Mouse (Mus musculus): ENCODE measurements around the gene Tada3. TPM values are rescaled to one million over a fixed set of nuclear protein-coding genes. Genes with fewer than 3 reads are reported as not detected.

Gene Tada3
- polyA plus RNA-seq, 1 experiment from 2014 or later, result 40.3 TPM

- Histone ChIP-seq H3K27me3 (ENCODE audit: control insufficient read depth, insufficient read depth, low read length) (no peaks in the 10 kb centered on the region), H3K36me3 (ENCODE audit: control insufficient read depth, insufficient read depth) (no peaks in the 10 kb centered on the region), H3K4me2 (ENCODE audit: low read depth, low read length) (no peak overlapping the region), H3K27ac (ENCODE audit: low read length) (no peak overlapping the region), H3K9me3 (replicated peaks; ENCODE audit: control insufficient read depth, low read length) (no peaks in the 10 kb centered on the region), H3K4me3 (ENCODE audit: low read length) (no peak overlapping the region), H3K9ac (ENCODE audit: low read length) (no peak overlapping the region), H3K4me1 (ENCODE audit: control insufficient read depth, insufficient read depth, low read length) (no peaks in the 10 kb centered on the region)
- WGBS, result 50% methylated on average over 1 of the region's 1 CpGs
- ATAC-seq (replicated peaks; ENCODE audit: extremely low read depth, insufficient read depth, low FRiP score), result no peak
Observed at GRCm38 (mm10) chr6:113410001-113410400, 32.3 kb upstream of the Tada3 start.

GRCm38 (mm10) chr6:113406683-113407082, 29.0 kb upstream of the Tada3 start:
- no peak overlapping the region for H3K4me3 ChIP-seq (ENCODE audit: low read length)
- H3K9ac ChIP-seq (ENCODE audit: low read length), result no peak overlapping the region
- H3K4me2 ChIP-seq (ENCODE audit: low read depth, low read length), result no peak overlapping the region
- H3K4me1 ChIP-seq (ENCODE audit: control insufficient read depth, insufficient read depth, low read length), result no peaks in the 10 kb centered on the region
- no peaks in the 10 kb centered on the region for H3K9me3 ChIP-seq (replicated peaks; ENCODE audit: control insufficient read depth, low read length)
- 77% methylated on average over 9 of the region's 9 CpGs for WGBS
- no peak for ATAC-seq (replicated peaks; ENCODE audit: extremely low read depth, insufficient read depth, low FRiP score)
- H3K27ac ChIP-seq (ENCODE audit: low read length), result no peak overlapping the region
- no peaks in the 10 kb centered on the region for H3K36me3 ChIP-seq (ENCODE audit: control insufficient read depth, insufficient read depth)
- no peaks in the 10 kb centered on the region for H3K27me3 ChIP-seq (ENCODE audit: control insufficient read depth, insufficient read depth, low read length)

DNA sequence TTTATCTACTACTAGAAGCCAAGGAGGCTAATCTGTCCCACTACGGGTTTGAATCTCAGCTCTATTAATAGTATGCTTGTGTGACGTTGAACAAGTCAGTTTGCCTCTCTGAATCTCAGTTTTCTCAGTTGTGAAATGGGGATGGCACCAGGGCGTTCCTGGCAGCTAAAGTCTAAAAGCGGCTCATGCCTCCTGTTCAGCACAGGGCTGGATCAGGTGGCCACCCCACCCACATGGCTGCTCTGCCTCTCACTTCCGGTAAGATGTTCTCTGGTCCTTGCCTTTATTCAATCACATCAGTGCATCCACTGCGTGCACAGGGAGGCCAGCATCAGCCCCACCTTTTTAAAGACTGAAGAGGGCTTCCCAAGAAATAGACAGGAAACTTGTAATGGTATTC, 27.8 kb upstream of the Tada3 start:
- H3K4me1 ChIP-seq (ENCODE audit: control insufficient read depth, insufficient read depth, low read length), result no peaks in the 10 kb centered on the region
- 70% methylated on average over 6 of the region's 6 CpGs for WGBS
- H3K9ac ChIP-seq (ENCODE audit: low read length), result no peak overlapping the region
- H3K27ac ChIP-seq (ENCODE audit: low read length), result no peak overlapping the region
- no peak overlapping the region for H3K4me2 ChIP-seq (ENCODE audit: low read depth, low read length)
- ATAC-seq (replicated peaks; ENCODE audit: extremely low read depth, insufficient read depth, low FRiP score), result no peak
- no peaks in the 10 kb centered on the region for H3K9me3 ChIP-seq (replicated peaks; ENCODE audit: control insufficient read depth, low read length)
- H3K36me3 ChIP-seq (ENCODE audit: control insufficient read depth, insufficient read depth), result no peaks in the 10 kb centered on the region
- no peaks in the 10 kb centered on the region for H3K27me3 ChIP-seq (ENCODE audit: control insufficient read depth, insufficient read depth, low read length)
- no peak overlapping the region for H3K4me3 ChIP-seq (ENCODE audit: low read length)

DNA sequence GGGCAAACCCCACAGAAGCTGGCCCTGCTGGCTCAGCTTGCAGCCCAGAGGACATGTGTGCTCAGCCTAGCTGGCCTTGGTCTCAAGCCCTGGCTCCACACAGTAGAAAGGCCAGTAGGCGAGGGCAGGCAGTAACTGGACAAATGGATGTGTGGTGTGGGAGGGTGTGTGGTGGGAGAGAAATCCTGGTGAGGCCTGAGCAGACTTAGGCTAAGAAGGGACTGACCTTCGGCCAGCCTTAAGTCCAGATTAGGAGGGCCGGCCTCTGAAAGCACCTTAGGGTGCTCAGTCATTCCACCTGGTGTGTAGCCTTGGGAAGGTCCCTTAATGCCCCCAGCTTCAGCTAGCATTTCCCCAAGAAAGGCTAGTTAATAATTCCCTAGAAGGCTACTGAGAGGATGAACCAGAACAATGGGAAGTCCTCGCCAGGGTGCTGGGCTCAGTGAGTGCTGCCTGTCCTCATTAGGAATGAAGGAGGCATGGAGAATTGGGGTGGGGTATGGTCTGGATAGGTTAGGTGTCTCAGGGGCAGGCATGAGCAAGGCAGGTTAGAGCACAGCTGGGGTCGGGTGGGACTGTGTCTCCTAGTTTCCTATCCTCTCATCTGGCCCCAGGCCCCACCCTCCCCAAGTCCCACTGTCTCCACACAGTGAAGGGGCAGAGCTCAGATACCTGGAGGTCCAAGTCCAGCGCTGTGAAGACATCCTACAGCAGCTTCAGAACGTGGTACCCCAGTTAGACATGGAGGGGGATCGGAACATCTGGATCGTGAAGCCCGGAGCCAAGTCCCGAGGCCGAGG, 27.2 kb upstream of the Tada3 start:
- no peaks in the 10 kb centered on the region for H3K4me1 ChIP-seq (ENCODE audit: control insufficient read depth, insufficient read depth, low read length)
- no peaks in the 10 kb centered on the region for H3K27me3 ChIP-seq (ENCODE audit: control insufficient read depth, insufficient read depth, low read length)
- no peak overlapping the region for H3K4me3 ChIP-seq (ENCODE audit: low read length)
- H3K36me3 ChIP-seq (ENCODE audit: control insufficient read depth, insufficient read depth), result no peaks in the 10 kb centered on the region
- no peak overlapping the region for H3K27ac ChIP-seq (ENCODE audit: low read length)
- WGBS, result 77% methylated on average over 12 of the region's 12 CpGs
- no peak overlapping the region for H3K4me2 ChIP-seq (ENCODE audit: low read depth, low read length)
- ATAC-seq (replicated peaks; ENCODE audit: extremely low read depth, insufficient read depth, low FRiP score), result no peak
- no peak overlapping the region for H3K9ac ChIP-seq (ENCODE audit: low read length)
- no peaks in the 10 kb centered on the region for H3K9me3 ChIP-seq (replicated peaks; ENCODE audit: control insufficient read depth, low read length)

DNA sequence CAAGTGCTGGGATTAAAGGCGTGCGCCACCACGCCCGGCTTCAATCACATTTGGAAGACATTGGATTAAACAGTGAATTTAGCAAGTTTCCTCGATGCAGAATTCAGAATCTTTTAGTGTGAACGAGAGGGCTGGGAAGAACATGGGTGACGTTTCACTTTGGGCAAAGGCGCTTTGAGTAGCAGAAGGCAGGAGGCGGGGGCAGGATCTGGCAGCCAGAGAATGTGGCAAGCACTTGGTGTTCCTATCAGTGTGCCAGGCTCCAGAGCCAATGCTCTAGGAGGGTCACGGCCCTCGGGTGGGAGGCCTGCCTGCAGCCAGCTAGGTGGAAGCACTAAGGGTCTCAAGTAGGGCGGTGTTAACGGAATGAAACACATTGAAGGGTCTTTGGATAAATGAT, 24.4 kb upstream of the Tada3 start:
- H3K9me3 ChIP-seq (replicated peaks; ENCODE audit: control insufficient read depth, low read length), result no peaks in the 10 kb centered on the region
- no peak overlapping the region for H3K4me2 ChIP-seq (ENCODE audit: low read depth, low read length)
- no peak overlapping the region for H3K27ac ChIP-seq (ENCODE audit: low read length)
- no peak overlapping the region for H3K4me3 ChIP-seq (ENCODE audit: low read length)
- WGBS, result 80% methylated on average over 13 of the region's 13 CpGs
- no peaks in the 10 kb centered on the region for H3K4me1 ChIP-seq (ENCODE audit: control insufficient read depth, insufficient read depth, low read length)
- H3K9ac ChIP-seq (ENCODE audit: low read length), result no peak overlapping the region
- ATAC-seq (replicated peaks; ENCODE audit: extremely low read depth, insufficient read depth, low FRiP score), result no peak
- no peaks in the 10 kb centered on the region for H3K27me3 ChIP-seq (ENCODE audit: control insufficient read depth, insufficient read depth, low read length)
- H3K36me3 ChIP-seq (ENCODE audit: control insufficient read depth, insufficient read depth), result no peaks in the 10 kb centered on the region

DNA sequence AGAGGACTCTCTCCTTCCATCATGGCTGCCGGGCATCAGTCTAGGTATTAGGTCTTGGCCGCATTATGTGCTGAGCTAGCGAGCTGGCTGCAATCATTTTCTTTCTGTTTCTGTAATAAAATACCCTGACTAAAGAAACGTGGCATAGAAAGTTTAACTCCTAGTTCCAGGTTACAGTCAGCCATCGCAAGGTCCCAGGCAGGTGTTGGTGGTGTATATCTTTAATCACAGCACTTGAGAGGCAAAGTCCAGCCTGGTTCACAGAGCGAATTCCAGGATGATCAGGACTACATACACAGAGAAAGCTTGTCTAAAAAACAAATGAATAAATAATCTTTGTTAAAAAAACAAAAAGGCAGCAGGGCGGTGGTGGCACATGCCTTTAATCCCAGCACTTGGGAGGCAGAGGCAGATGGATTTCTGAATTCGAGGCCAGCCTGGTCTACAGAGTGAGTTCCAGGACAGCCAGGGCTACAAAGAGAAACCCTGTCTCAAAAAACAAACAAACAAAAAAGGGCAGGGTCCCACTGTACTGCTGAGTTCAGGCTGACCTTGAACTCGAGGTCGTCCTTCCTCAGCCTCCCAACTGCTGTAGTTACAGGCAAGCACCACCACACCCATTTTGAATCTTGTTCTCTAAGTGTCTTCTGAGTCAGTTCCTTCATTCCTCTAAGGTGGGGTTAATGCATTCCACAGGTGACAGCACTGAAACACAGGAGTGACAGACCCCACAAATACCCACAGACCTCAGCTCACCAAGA, 18.8 kb upstream of the Tada3 start:
- 83% methylated on average over 10 of the region's 10 CpGs for WGBS
- no peak for ATAC-seq (replicated peaks; ENCODE audit: extremely low read depth, insufficient read depth, low FRiP score)
- H3K27me3 ChIP-seq (ENCODE audit: control insufficient read depth, insufficient read depth, low read length), result no peaks in the 10 kb centered on the region
- H3K9me3 ChIP-seq (replicated peaks; ENCODE audit: control insufficient read depth, low read length), result no peaks in the 10 kb centered on the region
- no peak overlapping the region for H3K4me2 ChIP-seq (ENCODE audit: low read depth, low read length)
- peaks cover 3% of the 10 kb centered on the region; the same call in 1 of the 2 replicates for H3K36me3 ChIP-seq (ENCODE audit: control insufficient read depth, insufficient read depth)
- no peak overlapping the region for H3K4me3 ChIP-seq (ENCODE audit: low read length)
- no peak overlapping the region for H3K9ac ChIP-seq (ENCODE audit: low read length)
- H3K27ac ChIP-seq (ENCODE audit: low read length), result no peak overlapping the region
- H3K4me1 ChIP-seq (ENCODE audit: control insufficient read depth, insufficient read depth, low read length), result peaks cover 12% of the 10 kb centered on the region; the same call in 1 of the 2 replicates

DNA sequence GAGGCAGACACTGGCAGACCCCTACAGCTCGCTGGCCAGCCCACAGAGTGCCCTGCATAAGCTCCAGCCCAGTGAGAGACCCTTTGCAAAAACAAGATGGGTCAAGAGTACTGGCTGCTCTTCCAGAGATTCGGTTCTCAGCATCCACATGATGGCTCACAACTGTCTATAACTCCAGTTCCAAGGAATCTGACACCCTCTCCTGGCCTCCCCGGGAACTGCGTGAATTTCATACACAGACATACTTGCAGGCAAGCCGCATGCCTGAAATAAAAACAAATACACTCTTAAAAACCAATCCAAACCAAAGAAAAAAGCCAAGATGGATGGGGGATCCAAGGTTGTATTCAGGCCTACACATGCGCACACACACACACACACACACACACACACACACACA, 17.8 kb upstream of the Tada3 start:
- peaks cover 12% of the 10 kb centered on the region; the same call in 1 of the 2 replicates for H3K4me1 ChIP-seq (ENCODE audit: control insufficient read depth, insufficient read depth, low read length)
- no peak overlapping the region for H3K4me3 ChIP-seq (ENCODE audit: low read length)
- 92% methylated on average over 6 of the region's 6 CpGs for WGBS
- no peaks in the 10 kb centered on the region for H3K27me3 ChIP-seq (ENCODE audit: control insufficient read depth, insufficient read depth, low read length)
- no peak overlapping the region for H3K27ac ChIP-seq (ENCODE audit: low read length)
- no peaks in the 10 kb centered on the region for H3K9me3 ChIP-seq (replicated peaks; ENCODE audit: control insufficient read depth, low read length)
- no peak for ATAC-seq (replicated peaks; ENCODE audit: extremely low read depth, insufficient read depth, low FRiP score)
- peaks cover 5% of the 10 kb centered on the region for H3K36me3 ChIP-seq (ENCODE audit: control insufficient read depth, insufficient read depth)
- H3K9ac ChIP-seq (ENCODE audit: low read length), result no peak overlapping the region
- H3K4me2 ChIP-seq (ENCODE audit: low read depth, low read length), result no peak overlapping the region

DNA sequence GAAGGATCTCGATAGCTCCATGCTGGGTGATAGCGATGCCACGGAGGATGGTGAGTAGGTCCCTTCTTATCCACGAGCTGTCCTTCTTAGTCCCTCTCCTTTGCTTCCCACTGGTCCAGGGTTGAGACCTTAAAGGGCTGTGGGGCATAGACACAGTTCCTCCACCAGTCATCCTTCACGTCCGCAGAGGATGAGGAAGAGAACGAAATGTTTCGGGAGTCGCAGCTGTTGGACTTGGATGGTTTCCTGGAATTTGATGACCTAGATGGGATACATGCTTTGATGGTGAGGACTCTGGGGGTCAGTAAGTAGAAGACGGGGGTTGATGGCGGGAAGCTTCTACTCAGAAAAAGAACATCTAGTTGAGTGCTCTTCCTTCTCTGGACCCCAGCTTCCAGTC, 17.1 kb upstream of the Tada3 start:
- H3K9me3 ChIP-seq (replicated peaks; ENCODE audit: control insufficient read depth, low read length), result no peaks in the 10 kb centered on the region
- WGBS, result 90% methylated on average over 11 of the region's 11 CpGs

GRCm38 (mm10) chr6:113393951-113394350, 16.3 kb upstream of the Tada3 start:
- H3K27ac ChIP-seq (ENCODE audit: low read length), result no peak overlapping the region
- 80% methylated on average over 6 of the region's 6 CpGs for WGBS
- ATAC-seq (replicated peaks; ENCODE audit: extremely low read depth, insufficient read depth, low FRiP score), result no peak

More for the DNA sequence above, 17.1 kb upstream of the Tada3 start:
- no peak for ATAC-seq (replicated peaks; ENCODE audit: extremely low read depth, insufficient read depth, low FRiP score)
- Histone ChIP-seq H3K36me3 (ENCODE audit: control insufficient read depth, insufficient read depth) (peaks cover 10% of the 10 kb centered on the region), H3K4me3 (ENCODE audit: low read length) (no peak overlapping the region), H3K27ac (ENCODE audit: low read length) (no peak overlapping the region), H3K4me2 (ENCODE audit: low read depth, low read length) (no peak overlapping the region), H3K27me3 (ENCODE audit: control insufficient read depth, insufficient read depth, low read length) (no peaks in the 10 kb centered on the region), H3K9ac (ENCODE audit: low read length) (no peak overlapping the region), H3K4me1 (ENCODE audit: control insufficient read depth, insufficient read depth, low read length) (peaks cover 12% of the 10 kb centered on the region; the same call in 1 of the 2 replicates)

More at GRCm38 (mm10) chr6:113393951-113394350, 16.3 kb upstream of the Tada3 start:
- peaks cover 12% of the 10 kb centered on the region; the same call in 1 of the 2 replicates for H3K4me1 ChIP-seq (ENCODE audit: control insufficient read depth, insufficient read depth, low read length)
- H3K4me2 ChIP-seq (ENCODE audit: low read depth, low read length), result no peak overlapping the region
- peaks cover 19% of the 10 kb centered on the region for H3K36me3 ChIP-seq (ENCODE audit: control insufficient read depth, insufficient read depth)
- H3K27me3 ChIP-seq (ENCODE audit: control insufficient read depth, insufficient read depth, low read length), result no peaks in the 10 kb centered on the region
- H3K9ac ChIP-seq (ENCODE audit: low read length), result no peak overlapping the region
- no peak overlapping the region for H3K4me3 ChIP-seq (ENCODE audit: low read length)
- no peaks in the 10 kb centered on the region for H3K9me3 ChIP-seq (replicated peaks; ENCODE audit: control insufficient read depth, low read length)
